Mouse (Mus musculus) left cerebral cortex, adult 18-20 months (tissue): ENCODE results near the gene Krtap5-1. TPM values are rescaled to one million over a fixed set of nuclear protein-coding genes. Genes with fewer than 3 reads are reported as not detected.
"Not testable (repeated sequence)": the region's sequence is repeated elsewhere in the genome, so short reads cannot be mapped to it uniquely, and the experiment has no call there.

Source experiments
- DNase-seq, 2 experiments: peaks; one replicate each; pipeline ENCODE4 v3.0.0; 2021 to 2022; ENCODE audit warnings: low spot score in 2 of 2, mixed read lengths in 1 of 2
- long read RNA-seq, 2 experiments: library from polyadenylated mRNA; stranded (forward); transcript quantifications; one replicate each; pipeline ENCODE4 v2.0.0; 2021
- total RNA-seq, 2 experiments: library from RNA; stranded (reverse); gene quantifications; 2 replicates each; pipeline ENCODE4 v1.2.3; 2021

Krtap5-1 gene
- total RNA-seq: not detected
- long read RNA-seq, experiment 1: 0 reads
- long read RNA-seq, experiment 2: 0 reads

DNA sequence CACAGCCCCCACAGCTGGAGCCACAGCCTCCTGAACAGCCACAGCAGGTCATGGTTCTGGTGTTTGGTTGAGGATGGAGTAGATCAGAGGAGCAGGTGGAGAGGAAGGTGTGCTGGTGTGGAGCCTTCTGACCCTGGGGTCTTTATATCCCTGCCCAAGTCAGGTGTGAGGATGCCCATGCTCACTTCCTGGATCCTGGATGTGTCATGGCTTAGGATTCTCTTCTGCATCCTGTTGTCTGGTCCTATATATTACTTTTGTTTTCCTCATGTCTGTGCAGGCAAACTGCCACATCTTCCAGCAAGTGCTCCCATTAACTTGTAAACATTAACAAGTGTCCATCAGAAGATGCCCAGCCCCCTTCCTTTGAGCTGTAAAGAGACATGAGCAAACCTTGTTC, at the start of gene Krtap5-1:
Gene Krtap5-1, minus strand, starts transcription at position 101 of the 400 bp plus-strand sequence.
- DNase-seq: not testable (repeated sequence)

DNA sequence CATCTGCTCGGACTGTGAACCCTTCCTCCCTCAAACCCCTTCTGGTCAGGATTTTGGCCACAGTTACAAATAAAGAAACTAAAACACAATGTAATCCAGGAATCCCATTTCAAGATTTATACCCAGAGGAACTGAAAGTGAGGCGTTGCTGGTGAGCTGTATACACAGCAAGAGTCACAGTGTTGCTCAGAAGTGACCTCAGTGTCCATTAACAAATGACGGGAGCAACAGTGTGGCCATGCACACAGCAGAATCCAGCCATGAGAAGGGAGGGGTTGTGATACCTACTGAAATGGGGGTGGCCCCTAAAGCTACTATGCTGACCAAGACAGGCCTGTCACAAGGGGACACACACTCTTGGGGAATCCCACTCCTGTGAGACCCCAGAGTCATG, 45.3 kb upstream of the Krtap5-1 start:
- DNase-seq: no peak

- no peak for DNase-seq
These were observed 44.8 kb upstream of the Krtap5-1 start for GRCm38 (mm10) chr7:142341564-142342246.

DNA sequence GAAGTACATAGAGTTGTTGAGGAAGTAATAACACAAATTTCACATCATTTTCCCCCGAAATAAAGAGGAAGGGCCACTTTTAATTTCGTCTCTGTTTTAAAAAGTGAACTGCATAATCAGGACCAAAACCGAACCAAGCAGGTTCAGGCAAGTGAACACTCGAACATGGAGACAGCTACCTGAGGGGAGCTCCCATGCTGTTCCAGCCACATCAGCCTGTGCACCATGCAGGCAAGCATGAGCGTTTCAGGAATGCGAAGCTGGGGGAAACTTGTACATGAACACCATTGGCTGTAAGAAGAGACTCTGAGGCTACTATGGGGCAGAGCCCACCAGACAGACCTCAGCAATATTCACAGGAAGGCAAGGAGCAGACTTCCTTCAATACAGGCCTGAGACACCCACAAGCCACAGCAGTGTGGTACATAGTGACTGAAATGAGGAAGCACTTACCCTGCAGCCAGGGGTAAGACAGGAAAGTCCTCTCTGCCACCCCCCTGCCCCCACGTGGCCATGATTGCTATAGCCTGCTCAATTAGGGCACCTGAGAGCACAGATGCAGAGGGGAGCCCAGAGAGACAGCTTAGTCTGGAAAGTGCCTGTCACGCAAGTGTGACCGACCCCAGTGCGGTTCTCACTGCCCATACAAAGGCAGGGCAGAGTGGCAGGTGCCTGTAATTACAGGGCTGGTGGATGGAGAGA, 43.5 kb upstream of the Krtap5-1 start:
- DNase-seq: no peak

- DNase-seq: no peak
These were observed 38.2 kb upstream of the Krtap5-1 start for GRCm38 (mm10) chr7:142335151-142335550.

DNA sequence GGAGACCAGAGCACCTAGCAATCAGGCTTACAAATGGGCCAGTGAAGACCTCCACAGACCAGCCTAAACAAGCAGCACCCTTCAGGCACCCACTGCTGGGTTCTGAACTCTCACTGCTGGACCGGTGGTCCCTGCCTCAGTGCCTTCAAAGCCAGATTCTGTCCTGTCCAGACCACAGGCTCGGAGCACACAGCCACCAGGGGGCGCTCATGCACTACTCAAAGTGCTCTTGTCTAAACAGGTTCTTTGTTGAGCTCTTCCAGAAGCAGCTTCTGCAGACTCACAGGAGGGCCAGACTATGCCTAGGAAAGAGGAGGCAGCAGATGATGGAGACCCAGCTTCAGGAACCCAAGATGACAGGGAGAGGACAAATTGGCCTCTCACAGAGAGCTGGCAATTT, 37.3 kb upstream of the Krtap5-1 start:
- DNase-seq: peak; percentile 88 to 94

GRCm38 (mm10) chr7:142332741-142333140, 35.8 kb upstream of the Krtap5-1 start:
- DNase-seq: not testable (repeated sequence)

- no peak for DNase-seq
These were observed 34.4 kb upstream of the Krtap5-1 start for GRCm38 (mm10) chr7:142331281-142331680.

DNA sequence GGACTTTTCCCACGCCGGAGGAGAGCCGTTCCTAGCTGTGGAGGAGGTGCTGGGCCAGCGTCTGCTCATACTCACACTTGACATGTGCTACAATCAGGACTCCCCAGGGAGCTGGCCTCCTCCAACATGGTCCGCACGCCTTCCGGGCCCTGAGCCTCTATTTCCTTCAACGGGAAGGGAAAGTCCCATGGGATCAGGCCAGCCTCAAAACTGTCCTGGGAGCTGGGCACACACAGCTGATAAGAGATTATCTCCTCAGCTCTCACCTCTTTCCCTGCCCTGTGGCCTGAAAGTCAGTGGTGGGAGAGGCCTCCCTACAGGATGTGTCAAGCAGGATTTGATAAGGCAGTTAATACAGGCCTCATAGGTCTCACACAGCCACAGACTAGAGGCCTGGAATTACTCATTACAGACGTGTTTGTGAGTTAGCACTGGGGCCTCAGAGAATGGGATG, 33.4 kb upstream of the Krtap5-1 start:
- DNase-seq: no peak

GRCm38 (mm10) chr7:142328507-142328906, 31.6 kb upstream of the Krtap5-1 start:
- no peak for DNase-seq

- DNase-seq: no peak
These were observed 30.0 kb upstream of the Krtap5-1 start for GRCm38 (mm10) chr7:142326714-142327445.

DNA sequence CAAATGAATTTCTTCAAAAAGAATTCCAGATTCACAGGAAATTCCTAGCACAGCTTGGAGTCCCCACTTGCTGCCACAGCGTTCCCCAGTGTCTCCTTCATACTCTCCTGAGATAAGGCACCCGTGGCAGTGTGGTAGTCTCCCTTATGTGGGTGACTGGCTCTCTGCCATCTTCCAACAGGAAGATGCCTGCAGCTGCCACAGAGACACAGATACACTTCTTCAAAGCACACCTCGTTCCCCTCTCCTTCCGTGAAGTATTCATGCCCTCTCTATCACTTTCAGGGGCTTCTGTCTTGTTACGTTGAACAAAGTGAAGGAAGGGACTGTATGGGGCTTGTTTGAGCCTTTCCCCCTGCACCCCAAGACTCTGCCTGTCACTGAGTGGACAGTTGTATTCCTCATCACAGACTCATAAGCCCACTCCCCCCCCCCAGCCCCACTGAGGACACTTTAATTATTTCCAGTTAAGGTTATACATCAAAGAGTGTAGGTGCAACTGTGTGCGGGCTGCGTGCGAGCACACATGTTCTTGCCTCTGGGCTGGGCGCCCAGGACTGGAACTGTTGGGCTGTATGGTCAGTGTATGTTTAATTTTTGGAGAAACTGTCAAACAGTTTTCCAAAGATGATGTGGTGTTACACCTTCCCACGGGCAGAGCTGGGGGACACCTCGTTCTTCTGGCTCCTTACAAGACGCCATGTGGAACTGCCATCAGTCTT, 26.6 kb upstream of the Krtap5-1 start:
- no peak for DNase-seq

GRCm38 (mm10) chr7:142322641-142323040, 25.7 kb upstream of the Krtap5-1 start:
- no peak for DNase-seq

- not testable (repeated sequence) for DNase-seq
These were observed 24.9 kb upstream of the Krtap5-1 start for GRCm38 (mm10) chr7:142321637-142322306.

DNA sequence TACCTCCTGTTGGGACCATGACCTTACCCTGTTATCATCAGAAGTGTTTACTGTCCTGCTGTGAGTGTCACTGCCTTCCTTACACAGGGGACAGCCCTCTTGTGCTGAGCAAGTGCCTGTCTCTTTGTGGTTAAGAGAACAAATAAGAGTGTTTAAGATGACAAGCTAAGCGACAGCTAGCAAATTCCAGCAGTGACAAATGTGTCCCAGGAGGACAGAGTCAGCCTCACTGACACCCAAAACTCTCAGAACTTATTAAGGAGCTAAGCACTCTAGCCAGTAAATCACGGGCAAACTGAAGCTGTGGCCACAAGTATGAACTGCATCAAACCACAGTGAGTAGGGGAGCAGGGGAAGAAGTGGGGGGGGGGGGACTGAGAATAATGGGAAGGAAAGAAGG, 24.0 kb upstream of the Krtap5-1 start:
- no peak for DNase-seq

DNA sequence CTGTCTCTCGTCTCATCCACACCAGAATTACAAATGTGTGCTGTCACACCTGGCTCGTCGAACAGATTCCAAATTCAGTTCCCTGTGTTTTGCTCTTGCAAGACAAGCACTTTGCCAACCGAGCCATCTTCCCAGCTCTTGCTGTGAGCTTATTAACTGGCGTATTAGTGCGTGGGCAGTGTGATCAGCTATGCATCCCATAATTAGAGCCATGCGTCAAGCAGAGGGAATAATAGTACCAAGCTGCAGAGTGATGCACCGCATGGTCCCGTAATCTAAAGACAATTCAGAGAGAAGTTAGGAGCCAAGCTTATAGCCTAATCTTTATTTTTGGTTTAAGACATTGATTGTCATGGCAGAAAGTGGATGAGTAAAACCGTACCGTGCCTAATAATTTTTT, 22.2 kb upstream of the Krtap5-1 start:
- DNase-seq: no peak

- DNase-seq: no peak
These were observed 20.3 kb upstream of the Krtap5-1 start for GRCm38 (mm10) chr7:142317216-142317615.

GRCm38 (mm10) chr7:142316558-142316957, 19.6 kb upstream of the Krtap5-1 start:
- DNase-seq: peak; percentile 20 to 21

GRCm38 (mm10) chr7:142314600-142315285, 17.8 kb upstream of the Krtap5-1 start:
- DNase-seq: no peak

- DNase-seq: not testable (repeated sequence)
These were observed 7.0 kb upstream of the Krtap5-1 start for GRCm38 (mm10) chr7:142303929-142304328.
